Mouse (Mus musculus) frontal cortex, postnatal 10 days (tissue): ENCODE data around the gene Myo15b.

ENCODE experiments used
- DNase-seq, 2 experiments: peaks; one replicate each; pipeline ENCODE4 v3.0.0; 2022; ENCODE audit warnings: low spot score in 2 of 2, mixed read lengths in 1 of 2

Gene Myo15b

GRCm38 (mm10) chr11:115872437-115872836, 14.2 kb downstream of the Myo15b start:
- no peak for DNase-seq

DNA sequence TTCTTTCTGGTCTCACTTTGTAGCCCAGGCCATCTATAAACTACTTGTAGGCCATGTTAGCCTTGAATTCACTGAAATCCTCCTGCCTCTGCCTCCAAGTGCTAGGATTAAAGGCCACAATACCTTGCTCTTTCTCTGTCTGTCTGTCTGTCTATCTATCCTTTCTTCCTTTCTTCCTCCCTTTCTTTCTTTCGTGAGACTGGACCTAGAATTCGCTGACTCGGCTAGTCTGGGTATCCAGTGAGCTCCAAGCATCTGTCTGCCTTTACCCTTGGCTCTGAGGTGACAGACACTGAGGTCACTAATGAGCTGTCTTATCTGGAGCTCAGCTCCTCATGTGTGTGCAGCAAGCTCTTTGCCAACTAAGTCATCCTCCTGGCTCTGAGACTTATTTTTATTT, 17.7 kb downstream of the Myo15b start:
- DNase-seq = no peak

GRCm38 (mm10) chr11:115876438-115876837, 18.2 kb downstream of the Myo15b start:
- DNase-seq = no peak

DNA sequence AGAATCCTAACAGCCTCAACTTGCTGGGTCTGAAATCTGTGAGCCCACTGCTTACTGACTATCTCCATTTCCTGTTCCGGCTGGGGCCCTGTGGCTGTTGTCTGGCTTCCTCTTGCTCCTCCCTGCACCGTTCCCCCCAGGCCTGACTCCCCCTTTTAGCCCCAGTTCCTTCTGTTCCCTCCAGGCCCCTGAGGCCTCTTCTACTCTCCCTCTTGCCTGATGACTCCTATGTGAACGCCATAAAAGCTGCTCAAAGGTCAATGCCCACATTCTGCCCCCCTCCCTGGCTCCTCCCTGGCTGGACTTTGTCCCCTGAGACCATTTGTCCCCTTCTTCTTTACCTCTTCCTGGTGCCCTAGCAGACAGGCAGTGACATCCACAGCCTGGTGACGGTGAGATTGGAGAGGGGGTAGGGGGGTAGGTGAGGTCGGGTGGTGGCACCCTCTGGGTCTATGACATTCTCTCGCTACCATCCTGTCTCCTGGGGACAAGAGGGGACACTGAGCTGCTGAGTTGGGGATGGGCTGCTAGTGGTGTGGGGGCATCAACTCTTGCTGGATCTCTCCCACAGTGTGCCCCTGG, 19.1 kb downstream of the Myo15b start:
- no peak for DNase-seq

DNA sequence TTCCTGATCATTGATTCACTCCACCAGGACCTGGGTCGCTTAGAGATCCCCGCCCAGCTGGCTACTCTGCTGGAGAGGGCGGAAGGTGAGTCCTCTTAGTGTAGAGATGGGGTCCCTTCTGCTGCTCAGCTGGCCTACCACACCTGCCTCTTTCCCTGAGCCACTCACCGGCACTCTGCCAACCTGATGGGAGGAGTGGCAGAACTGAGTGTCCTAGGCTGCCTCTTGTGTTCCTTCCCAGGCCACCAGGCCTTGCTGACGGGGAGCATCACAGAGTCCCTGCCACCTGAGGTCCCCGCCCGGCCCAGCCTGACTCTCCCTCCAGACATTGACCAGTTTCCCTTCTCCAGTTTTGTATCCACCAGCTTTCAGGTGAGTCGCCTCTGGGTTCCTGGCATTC, 19.9 kb downstream of the Myo15b start:
- DNase-seq = no peak

DNA sequence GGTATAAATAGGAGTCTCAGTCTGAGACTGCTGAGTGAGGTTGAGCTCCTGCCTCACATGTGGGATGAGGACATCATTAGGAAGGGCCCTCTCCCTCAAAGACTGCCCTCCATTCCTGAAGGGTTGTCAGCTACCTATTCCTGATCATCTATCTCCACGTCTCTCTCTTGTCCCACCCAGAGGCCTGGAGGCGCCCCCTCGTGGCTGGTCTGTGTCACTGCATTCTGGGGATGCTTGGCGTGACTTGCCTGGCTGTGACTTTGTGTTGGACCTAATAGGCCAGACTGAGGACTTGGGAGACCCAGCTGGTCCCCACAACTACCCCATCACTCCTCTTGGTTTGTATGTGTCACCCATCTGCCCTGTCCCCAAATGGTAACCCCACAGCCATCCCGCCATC, 22.8 kb downstream of the Myo15b start:
- DNase-seq = no peak

DNA sequence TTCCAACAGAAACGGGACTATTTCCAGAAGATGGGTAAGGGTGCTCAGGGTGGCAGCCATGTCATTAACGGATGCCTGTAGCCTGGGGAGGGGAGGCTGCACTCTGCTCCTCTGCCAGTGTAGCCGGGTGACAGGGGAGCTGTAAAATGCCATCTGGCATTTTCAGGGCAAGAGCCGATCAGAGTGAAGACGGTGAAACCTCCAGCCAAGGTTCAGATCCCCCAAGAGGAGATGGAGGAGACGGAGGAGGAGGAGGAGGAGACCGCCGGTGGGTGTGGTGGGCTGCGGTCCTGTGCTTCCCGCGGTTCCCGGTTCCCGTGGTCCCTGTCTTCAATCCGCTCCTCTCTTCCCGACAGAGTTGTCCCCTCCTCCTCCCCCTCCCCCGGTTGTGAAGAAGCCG, 25.0 kb downstream of the Myo15b start:
- no peak for DNase-seq

GRCm38 (mm10) chr11:115884361-115884760, 26.2 kb downstream of the Myo15b start:
- no peak for DNase-seq

GRCm38 (mm10) chr11:115885281-115885680, 27.1 kb downstream of the Myo15b start:
- no peak for DNase-seq

DNA sequence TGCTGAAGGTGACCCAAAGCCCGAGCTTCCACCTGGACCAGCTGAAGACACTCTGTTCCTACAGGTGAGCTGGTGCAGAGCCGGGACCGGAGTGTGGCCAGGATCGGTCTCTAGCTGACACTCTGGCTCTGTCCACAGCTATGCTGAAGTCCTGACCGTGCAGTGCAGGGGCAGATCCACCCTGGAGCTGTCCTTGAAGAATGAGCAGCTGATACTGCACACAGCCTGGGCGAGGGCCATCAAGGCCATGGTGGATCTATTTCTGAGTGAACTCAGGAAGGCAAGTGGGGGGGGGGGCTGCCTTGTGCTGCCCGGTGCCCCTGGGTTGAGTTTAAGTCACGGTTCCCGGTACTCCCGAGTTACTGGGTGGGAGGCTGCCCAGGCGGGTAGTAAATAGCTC, 28.2 kb downstream of the Myo15b start:
- DNase-seq = no peak

DNA sequence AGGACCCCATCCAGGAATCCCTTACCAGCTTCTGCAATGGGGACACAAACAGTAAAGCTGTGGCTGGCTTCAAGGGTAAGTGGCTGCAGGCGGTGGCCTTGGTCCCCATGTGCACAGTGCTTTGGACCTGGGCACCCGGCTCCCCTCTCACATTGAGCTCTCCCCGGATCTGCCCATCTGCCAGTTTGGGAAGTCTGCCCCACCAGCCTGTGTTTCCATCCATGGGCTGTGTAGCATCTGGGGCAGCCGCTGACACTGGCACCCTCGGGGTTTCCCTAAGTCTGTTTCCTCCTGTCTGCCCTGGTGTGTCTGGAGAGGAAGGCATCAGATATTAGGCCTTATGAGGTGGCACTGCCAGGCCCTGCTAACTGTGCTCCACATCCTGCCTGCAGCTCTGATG, 29.8 kb downstream of the Myo15b start:
- no peak for DNase-seq

- no peak for DNase-seq
Observed at GRCm38 (mm10) chr11:115889159-115889558, 31.0 kb downstream of the Myo15b start.

GRCm38 (mm10) chr11:115892213-115892612, 34.0 kb downstream of the Myo15b start:
- no peak for DNase-seq

DNA sequence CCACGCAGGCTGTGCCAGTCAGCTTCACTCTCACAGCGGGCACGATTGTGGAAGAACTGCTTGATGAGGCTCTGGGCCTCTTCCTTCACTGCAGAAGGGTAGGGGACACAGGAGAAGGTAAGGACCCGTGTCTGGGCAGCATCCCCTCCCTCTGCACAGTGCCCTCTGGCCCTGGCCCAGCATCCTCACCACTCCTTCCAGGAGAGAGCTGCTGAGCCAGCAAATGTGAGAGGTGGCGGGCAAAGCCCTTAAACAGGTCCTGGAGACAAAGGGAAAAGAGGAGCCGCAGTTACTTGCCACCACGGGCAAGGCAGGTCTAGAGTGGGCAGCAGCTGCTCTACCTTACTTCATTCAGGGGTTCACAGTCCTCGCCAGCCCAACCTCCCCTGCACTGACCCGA, 34.9 kb downstream of the Myo15b start:
- DNase-seq = no peak

GRCm38 (mm10) chr11:115894755-115895520, 36.7 kb downstream of the Myo15b start:
- no peak for DNase-seq

DNA sequence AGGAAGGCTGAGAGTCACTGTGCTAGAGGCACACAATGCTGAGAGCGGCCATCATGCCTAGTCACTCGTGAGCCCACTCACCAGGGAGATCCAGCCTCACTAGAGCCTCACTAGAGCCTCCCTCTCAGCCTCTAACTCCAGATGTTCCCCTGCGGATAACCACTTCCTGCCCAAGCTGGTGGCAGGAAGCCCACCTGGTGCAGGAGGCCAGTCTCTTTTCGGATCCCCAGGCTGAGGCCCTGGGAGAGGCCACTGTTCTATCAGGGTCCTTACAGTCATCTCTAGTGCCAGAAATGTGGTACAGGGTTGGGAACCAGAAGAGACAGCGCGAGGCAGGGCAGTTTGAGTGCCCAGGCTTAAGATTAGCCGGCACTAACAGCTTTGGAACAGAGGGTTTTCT, 40.2 kb downstream of the Myo15b start:
- no peak for DNase-seq

DNA sequence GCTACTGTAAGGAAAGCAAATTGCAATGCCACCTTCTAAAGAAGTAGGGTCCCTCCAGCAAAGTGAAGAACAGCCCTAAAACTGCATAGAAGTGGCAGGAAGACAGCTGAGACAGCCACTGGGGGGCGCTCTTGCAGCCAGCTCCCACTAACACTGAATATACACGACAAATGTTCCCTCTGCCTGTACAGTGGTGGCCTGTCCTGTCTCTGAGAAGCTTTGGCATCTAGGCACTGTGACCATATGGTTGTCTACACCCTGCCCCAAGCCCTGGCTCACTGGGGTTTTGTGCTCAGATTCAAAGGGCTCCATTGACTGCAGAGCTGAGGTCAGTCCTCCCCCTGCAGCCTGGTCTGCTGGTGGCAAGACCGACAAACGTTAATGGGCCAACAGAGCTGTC, 40.7 kb downstream of the Myo15b start:
- peak; percentile 29 to 57 for DNase-seq

GRCm38 (mm10) chr11:115899486-115900266, 41.5 kb downstream of the Myo15b start, which contains the start of gene Smim5:
Gene Smim5 (plus strand): TSS chr11:115899966.
- no peak for DNase-seq

DNA sequence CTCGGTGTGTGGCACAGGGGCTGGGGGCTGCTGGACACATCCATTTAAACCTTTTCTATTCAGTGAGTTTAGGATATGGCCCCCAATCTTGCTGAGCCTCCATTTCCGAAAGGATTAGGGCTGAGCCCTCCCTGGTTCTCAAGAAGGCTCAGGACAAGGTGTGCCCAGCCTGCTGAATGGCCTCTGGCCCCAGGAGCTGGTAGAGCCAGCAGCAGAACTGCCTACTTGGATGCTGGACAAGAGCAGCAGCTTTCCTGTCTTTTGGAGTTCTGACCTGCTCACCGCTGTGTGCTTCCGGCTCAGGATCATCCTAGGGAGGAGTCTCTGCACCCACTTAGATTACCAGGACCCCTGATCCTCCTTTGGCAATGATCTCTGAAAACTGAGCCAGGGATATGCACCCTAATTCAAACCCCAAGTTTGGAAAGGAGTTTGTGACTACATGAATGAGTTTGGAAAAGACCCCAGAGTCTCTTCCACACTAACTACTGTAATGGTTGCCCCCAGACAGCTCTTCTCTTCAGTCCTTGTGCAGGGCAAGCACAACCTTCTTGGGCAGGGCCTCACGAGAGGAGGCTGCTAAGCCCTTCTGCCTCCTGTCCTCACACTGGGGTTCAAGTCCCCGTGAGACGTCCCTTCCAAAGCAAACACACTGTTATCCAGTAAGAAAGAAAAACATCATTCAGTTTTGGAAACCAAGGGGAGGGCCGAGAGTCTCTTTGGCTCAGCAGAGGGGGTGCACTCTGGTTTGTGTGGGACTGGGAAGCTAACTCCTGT, 42.5 kb downstream of the Myo15b start:
- no peak for DNase-seq

- no peak for DNase-seq
Observed at GRCm38 (mm10) chr11:115901338-115902161, 43.3 kb downstream of the Myo15b start.

DNA sequence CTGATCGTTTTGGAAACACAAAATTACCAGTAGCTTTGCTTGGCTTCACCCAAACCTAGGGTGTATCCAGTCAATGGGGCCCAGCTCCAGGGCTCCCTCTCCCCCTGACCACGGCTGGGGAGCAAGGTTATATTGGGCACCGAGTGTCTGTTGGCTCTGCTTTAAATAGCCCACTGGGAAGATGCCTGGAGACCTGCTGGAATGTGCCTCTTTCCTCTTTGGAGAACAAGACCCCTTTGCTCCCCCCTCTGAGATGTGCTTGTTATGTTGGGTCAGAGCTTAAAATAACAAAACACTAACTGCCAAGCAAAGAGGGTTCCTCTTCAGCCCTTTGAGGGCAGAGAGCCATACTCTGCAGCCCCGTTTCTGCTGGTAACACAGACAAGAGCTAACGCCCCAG, 44.0 kb downstream of the Myo15b start:
- DNase-seq = no peak
